Mouse (Mus musculus): ENCODE measurements around the gene Olfr152.

Gene Olfr152

DNA sequence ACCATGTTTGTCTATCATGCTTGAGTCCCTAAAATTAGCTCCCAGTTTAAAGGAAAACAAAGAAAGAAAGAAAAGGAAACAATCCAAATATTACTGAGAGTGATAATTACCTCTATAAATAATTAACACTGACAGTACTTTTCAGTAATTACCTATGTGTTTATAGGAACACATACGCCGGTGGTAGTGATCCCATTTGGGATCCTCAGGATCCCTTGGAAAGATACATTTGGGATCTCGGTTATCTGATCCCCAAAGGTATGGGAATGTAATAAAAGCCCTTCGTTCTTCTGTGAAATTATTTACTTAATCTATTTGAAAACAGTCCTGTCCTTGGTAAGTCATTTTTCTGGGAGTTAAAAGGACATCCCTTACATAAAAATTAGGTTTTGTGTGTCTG is at the start of gene Olfr152:
Olfr152 (plus strand) TSS at position 301 of the 400 bp plus-strand sequence.
- no peak for DNase-seq

GRCm38 (mm10) chr2:87739878-87740277 is 39.4 kb upstream of the Olfr152 start, which contains the start of gene Olfr1138:
Gene Olfr1138 (minus strand): TSS chr2:87739978.
- DNase-seq: no peak

DNA sequence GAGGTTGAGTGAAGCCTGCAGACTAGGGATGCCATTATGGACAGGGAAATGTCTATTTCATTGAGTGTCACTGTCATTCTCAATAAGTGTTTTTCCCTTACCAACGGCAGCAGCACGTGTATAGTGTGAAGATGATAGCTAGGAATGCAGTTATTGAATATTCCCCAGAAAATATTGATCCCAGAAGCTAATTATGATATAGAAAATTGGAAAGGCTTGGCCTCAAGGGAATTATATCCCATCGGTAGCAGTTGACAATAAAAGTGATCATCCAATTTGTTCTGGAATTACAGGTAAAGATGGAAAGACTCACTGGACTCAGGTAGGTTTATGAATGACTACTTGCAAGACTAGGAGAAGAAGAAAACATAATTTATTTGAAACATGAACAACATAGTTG is 35.8 kb upstream of the Olfr152 start, which contains the start of gene Olfr1140:
Olfr1140 (plus strand) TSS at position 301 of the 400 bp plus-strand sequence.
- no peak for DNase-seq

DNA sequence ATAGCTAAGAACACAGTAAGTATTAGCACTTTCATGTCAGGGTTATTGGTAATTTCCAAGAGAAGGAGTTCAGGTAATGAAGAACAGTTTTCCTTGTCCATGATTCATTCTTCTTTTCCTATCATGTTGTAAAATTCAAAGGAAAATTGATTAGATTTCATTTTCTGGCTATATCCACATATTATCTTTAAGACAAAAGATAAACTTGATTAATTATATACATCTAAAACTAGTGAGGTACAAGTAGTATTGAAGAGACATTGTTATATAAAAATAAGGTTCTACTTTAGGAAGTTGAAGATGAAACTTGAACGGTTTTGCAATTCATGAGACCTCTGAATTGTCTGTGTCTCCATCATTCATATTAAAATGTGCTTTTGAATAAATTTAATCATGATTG is 25.4 kb upstream of the Olfr152 start, which contains the start of gene Olfr1141:
Olfr1141 (minus strand) TSS at position 101 of the 400 bp plus-strand sequence.
- DNase-seq: no peak

- no peak for DNase-seq
These were observed 3.1 kb upstream of the Olfr152 start for GRCm38 (mm10) chr2:87776143-87776542.

DNA sequence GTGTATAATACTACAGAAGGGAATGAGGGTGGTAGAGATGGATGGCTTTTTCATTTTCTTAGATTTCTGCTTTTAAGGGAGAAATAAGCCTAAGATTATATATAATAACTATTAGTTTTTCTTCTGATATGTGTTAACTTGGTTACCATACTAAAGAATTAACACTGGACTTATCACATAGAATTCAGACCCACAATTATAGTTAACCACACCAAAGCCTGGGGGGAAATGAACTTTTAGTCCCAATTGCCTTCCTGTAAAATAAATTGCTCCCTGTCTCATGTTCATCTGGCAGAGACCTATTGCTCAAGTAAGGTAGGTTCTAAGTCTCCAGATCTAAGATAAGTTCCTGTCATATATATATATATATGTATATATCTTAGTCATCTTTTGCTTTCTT is 21.0 kb downstream of the Olfr152 start, which contains the start of gene Olfr1143:
Olfr1143 (plus strand) TSS at position 301 of the 400 bp plus-strand sequence.
- no peak for DNase-seq

GRCm38 (mm10) chr2:87809522-87809921 is 30.2 kb downstream of the Olfr152 start, which contains the start of gene Olfr1145:
Gene Olfr1145 (plus strand): TSS chr2:87809822.
- DNase-seq: no peak

DNA sequence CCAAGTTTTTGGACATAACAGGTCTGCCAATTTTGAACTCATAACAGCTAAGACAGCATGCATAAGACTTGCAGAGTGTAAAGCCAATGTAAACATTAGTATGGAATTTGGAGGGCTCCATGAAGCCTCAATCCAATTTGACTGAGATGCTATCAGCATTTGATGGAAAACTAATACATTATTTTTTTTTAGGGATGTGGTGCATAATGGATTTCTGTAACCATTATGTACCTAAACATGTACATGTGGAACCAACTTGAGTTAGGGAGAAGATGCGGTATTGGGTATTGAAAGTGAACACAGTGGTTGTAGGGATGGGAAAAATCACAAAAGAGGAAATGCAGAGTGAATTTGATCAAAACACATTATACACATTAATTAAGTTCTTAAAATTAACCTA is 51.0 kb downstream of the Olfr152 start, which contains the start of gene Olfr1148:
Olfr1148 (plus strand) TSS at position 301 of the 400 bp plus-strand sequence.
- DNase-seq: no peak
